Mouse (Mus musculus) G1E-ER4 (cell line): Measurements from ENCODE around the gene Susd4. TPM values are rescaled to one million over a fixed set of nuclear protein-coding genes. Genes with fewer than 3 reads are reported as not detected.

ENCODE experiments used
- GATA1 ChIP-seq: IDR thresholded peaks from one replicate; pipeline ENCODE4 v1.8.0; 2012; ENCODE audit warnings: low read length, inconsistent platforms
- polyA plus RNA-seq: library from polyadenylated mRNA; stranded (reverse); fragments of >175 nt; gene quantifications from 2 replicates; pipeline ENCODE4 v1.2.3, GENCODE M21; 2012

The Susd4 gene
- polyA plus RNA-seq, result not detected in 2 replicates

DNA sequence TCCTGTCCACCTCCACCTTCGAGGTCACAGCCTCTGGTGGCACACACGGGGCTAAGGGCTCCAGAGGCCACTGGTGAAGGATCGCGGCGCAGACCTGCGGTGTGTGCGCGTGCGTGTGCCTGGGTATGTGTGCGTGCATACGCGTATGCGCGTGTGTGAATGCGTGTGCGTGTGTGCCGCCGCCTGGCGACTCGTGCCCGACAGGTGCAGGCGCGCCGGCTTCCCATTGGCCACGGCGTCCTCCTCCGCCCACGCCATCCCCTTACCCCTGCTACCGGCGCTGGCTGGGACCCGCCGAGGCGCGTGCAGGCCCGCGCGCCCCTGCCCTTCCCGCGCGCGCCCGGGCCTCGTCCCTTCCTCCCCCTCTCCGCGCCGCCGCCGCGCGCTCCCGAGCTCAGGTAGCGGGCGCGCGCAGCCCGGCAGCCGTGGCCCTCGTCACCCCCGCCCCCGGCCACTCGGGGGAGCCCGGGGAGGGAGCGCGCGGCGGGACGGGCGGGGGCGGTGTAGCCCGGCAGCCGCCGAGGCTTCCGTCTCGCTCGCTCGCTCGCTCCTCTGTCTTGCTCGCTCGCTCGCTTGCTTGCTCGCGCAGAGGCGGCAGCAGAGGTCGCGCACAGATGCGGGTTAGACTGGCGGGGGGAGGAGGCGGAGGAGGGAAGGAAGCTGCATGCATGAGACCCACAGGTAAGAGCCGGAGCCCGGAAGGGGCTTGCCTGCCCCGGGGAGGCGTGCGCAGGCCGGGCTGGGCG is at the start of gene Susd4:
Susd4 (plus strand) TSS at position 145 of the 746 bp plus-strand sequence.
- TF ChIP-seq GATA1, result no peak

DNA sequence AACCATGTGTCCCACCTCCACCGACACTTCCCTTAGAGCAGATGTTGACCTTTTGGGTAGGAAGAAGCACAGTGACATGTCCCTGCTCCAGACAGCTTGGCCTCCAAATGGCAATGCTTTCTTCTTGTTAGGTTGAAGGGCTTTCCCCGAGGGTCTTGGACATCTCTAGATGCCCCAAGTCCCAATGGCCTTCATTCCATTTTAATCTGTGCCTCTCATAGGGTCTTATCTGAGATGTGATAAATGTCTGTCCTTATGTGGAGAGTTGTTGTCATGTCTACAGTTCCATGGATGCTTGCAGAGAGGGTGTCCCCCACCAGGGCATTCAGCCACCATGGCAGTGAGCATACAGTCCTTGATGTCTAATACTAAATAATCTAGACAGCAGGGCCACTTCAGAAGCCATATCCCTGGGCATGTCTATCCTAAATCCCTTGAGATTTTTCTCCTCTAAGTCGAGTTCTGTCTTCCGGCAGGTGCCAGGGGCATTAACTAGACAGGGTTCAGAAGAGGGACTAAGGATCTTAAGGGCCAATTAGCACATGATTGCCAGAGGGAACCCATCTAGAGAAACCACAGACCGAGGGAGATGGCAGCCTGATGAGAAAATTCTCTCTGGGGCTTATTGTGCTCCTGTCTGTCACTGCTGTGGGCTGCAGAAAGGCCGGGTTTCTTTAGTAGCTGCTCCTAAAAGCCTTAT is 49.3 kb upstream of the Susd4 start:
- no peak for TF ChIP-seq GATA1

DNA sequence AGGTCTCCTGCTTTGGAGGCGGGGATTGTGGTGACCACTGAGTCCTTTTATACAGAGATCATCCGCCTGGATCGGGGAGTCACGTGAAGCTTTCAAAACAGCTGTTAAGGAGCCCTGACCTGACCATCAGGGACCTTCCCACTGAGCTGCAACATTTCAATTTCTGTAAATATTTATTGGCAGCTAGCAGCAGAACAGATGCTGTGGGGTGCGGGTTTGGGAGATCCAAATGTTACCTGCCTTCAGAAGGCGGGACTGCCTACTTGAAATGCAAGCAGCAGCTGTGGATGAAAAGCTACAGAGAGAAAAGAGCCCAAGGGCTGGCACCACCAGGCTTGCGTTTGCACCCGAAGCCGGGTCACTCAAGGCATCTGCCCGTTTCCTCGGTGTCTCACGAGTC is 36.1 kb upstream of the Susd4 start:
- TF ChIP-seq GATA1, result no peak

DNA sequence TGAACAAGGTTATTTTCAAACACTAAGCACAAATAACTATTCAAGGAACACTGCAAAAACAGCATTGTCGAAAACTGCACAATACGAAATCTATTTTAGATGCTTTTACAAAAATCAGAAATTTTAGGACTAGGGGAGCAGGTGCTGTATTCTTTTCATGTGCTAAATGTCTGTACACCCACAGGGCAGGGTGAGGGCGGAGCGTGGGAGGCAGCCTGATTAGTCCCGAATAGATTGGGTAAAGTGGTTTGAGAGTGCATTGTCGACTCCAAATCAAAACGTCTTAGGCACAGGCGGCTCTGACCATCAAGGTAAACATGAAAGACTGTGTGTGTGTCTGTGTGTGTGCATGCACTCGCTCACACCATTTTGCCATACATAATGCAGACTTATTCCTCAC is 34.7 kb upstream of the Susd4 start:
- TF ChIP-seq GATA1, result no peak

DNA sequence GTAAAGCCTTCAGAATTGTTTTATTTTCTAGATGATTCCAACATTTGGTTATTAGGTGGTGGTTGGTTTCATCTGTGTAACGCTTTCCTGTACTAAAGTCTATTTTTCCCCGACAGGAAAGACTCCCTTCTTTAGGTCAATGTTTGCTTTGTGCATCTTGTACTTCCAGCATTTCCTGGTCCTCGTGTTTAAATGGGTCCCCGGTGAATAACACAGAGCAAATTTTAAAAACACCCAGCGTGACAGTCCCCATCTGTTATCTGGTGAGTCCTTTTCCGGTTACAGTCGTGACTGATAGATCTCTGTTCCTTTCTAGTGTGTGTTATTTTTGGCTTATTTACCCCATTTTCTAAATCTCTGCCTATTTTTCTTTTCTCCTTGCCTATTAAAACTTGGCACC is 31.0 kb upstream of the Susd4 start:
- TF ChIP-seq GATA1, result no peak

DNA sequence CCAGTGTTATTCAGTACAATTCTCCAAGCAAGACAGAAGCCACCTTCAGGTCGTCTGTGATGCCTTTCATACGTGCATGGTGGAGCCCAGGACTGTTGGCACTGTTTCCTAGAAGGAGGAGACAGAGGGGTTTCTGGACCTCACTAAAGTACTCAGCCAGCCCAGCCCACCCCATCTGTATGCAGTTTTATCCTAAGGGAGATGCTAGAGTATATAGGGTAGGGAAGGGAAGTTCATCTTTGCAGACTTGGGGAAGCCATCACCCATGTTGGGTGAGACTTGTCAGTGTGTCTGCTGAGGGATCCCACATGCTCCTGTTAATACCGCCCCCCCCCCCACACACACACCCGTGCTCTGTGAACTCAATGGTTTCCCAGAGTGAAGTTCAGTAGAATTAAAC is 27.8 kb upstream of the Susd4 start:
- no peak for TF ChIP-seq GATA1

DNA sequence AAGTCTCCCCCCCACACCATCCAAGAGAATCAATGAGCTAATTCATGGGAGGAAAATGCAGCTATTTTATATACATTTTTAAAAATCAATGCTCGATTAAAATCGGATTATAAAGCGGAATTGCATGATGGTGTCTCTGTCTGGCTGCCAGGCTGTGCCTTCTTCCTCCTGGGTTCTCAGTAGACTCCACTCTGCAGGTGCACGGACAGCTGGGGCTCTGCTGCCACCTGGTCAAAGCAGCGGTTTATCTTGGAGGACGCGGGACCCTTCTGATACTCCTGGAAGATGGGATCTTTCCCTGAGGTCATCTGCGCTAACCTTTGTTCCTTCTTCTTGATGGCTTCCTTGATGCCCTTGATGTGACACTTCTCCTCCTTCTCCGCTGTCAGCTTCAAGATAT is 16.6 kb upstream of the Susd4 start:
- TF ChIP-seq GATA1, result no peak

DNA sequence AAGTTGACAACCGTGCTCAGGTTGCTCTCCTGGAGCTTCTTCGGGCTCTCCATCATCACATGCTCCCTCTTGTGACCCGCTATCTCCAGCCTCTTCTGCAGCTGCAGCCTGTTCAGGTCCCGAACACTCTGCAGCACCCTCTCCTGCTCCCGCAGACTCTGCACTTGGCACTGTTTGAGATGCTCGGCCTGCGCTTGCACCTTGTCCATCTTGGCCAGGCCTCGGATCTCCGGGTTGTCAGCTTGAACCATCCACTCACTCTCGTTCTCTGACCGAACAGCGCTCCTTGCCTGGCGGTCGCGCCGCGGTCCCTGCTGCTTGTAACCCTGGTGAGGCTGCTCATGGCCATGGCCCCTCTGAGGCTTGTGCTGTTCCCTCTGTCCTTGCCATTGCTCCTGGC is 15.8 kb upstream of the Susd4 start:
- TF ChIP-seq GATA1, result no peak

DNA sequence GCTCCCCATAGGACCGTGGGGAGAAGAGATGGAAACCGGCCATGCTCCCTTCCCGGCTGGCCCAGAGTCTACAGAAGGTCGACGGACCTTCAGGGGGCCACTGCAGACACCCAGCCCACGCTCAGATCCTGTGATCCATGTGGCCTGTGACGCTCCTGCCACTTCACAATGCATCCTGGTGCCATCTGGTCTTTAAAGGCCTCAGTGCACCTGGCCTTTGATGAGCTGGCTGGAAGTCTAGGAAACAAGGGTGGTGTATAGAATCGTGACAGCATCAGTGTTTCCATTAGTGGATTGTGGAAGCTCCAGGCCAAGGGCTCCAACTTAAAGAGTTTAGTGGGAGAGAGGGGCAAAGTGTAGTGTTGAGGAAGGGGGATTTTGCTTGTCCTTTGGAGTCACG is 14.6 kb upstream of the Susd4 start, which contains the start of gene Ccdc185:
Ccdc185 (minus strand) TSS at position 101 of the 400 bp plus-strand sequence.
- no peak for TF ChIP-seq GATA1

DNA sequence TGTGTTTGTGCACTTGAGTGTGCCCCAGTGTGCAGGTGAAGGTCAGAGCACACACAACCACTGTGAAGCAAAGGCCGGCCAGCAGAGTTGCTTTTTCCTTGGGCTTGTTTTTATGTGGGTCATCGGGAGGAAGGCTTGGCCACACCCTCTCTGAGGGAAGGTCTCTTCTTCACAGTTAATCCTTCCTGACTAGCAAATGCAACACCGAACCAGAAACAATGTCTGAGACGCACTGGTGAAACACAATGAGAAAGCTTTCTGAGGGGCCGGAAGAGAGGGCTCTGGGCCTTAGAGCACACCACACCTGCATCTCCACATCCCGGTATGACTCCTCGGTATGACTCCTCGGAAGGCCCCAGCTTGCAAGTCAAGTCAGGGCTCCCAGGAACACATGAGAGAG is 12.4 kb upstream of the Susd4 start:
- no peak for TF ChIP-seq GATA1

DNA sequence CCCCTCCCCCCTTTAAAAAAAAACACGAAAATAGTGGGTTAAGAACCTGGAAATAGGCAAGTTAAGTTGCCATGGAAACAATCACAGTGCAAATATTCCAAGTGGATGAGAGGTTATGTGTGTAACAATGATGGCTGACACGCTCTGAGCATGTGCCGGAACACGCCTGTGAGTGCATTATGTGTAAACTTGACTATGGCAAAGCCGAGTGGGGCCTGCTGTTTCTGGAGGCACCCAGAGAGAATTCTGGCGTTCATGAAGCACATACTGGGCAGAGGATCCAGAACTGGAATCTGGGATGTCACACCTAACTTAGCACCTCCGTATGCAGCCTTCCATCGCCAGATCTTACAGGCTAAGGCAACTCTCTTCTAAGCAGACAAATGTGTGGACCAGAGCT is 10.0 kb upstream of the Susd4 start:
- TF ChIP-seq GATA1, result no peak

DNA sequence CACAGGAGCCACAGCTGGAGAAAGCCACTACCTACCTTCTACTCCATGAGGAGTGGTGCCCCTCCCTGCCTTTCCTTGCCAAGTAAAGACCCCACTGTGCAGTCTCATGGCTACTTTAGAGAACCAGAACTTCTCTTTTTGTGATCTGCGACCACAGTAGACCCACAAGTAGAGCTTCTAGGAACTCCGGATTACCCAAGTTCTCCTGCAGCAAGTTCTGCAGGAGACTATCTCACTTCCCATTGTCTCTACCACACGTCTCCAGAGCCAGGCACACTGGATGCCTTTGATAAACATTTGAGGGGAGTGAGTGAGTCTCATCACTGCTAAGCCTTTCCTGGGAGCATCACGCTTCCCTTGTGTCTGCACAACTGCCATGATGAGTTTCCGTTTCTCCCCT is 8.8 kb upstream of the Susd4 start:
- no peak for TF ChIP-seq GATA1

DNA sequence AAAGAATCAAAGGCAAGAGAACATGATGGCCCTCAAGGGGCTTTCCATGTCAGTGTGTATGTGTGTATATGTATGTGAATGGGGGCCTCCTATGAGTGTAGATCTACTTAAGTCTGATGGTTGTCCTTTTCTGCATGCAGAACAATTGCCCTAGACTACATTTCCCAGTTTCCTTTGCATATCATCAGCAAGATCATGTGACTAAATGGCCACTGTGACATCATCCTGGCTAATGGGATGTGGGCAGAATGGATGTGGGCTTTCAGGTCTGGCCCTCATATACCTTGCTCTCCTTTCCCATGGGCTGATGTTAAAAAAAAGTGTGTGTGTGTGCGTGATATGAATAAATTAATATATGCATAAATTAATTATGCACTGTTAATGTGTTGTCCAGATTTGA is 4.9 kb upstream of the Susd4 start:
- no peak for TF ChIP-seq GATA1

DNA sequence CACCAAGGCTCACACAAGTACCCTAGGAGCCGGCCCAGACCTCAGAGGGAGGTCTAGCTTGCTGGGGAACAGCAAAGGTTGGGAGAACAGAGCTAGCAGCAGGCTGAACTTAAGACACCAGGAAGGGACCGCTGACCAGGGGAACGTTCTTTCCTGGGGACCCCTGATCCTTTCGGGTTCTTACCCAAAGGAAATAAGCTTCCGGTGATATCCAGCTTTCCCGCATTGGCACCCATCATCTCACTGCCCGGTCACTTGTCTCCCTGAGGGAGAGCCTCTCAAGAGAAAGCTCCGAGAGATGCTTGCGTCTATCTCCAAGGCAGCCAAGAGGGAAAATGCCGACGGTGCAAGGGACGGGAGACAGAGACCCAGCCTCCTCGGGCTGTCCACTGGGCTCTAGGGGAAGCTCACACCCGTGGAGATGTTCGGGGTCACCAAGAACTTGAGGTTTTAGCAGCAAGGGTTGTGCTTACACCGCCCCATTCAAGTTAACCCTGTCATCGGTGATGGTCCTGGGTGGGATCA is 407 bp upstream of the Susd4 start:
- TF ChIP-seq GATA1, result no peak

DNA sequence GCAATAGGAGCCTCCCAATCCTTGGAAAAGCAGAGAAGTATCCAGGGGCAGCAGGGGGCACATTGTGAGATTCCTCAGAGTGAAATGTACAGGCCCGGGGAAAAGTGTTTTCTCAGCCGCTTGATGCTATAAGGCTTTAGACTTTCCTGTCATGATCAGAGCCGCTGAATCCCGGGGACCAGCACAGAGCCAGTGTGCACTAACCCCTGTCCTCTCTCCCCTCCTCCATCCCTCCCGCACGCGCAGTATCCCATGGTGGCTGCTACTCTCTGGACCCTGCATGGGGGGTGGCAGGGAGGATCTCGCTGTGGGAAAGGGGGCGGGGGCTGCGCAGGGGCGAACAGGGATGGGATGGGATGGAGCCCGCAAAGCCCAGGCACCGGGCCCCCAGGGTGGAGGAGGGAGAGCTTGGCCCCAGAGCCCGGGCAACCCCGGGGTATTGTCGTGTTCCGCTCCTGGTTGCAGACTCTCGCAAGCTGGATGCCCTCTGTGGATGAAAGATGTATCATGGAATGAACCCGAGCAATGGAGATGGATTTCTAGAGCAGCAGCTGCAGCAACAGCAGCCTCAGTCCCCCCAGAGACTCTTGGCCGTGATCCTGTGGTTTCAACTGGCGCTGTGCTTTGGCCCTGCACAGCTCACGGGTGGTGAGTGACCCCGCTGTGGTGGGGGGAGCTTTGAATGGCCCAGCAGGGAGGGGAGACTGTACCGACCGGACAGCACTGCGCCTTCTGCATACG is 1.1 kb downstream of the Susd4 start:
- no peak for TF ChIP-seq GATA1

DNA sequence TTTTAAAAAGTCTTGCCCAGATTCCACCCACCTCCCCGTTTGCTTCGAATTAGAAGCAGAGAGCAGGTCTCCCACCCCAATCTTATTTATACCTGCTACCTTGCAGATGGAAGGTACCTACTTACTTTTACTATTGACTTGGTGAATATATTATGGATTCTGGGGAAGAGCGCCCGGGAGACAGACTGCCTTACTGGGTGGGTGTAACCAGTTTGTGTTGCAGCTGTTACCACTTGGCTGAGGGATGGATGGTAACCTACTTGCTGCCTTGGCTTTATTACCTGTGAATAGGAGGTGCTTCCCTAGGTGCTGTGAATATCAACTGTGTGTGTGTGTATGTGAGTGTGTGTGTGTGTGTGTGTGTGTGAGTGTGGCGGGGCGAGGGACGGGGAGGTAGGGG is 11.9 kb downstream of the Susd4 start:
- TF ChIP-seq GATA1, result no peak
